Mouse (Mus musculus) layer of hippocampus, postnatal 25 days (tissue): ENCODE data around the gene Gna11. TPM values are rescaled to one million over a fixed set of nuclear protein-coding genes. Genes with fewer than 3 reads are reported as not detected.

Source experiments
- DNase-seq, 2 experiments: peaks; one replicate each; pipeline ENCODE4 v3.0.0; 2022; ENCODE audit warnings: mixed read lengths in 2 of 2, low spot score in 1 of 2; ENCODE audit errors: extremely low spot score in 1 of 2
- microRNA-seq, 2 experiments: library from miRNA; unstranded; fragments of <30 nt; microRNA quantifications; one replicate each; pipeline ENCODE4 v1.2.0; 2021
- total RNA-seq, 2 experiments: library from RNA; stranded (reverse); gene quantifications; 2 replicates each; pipeline ENCODE4 v1.2.3; 2021

The Gna11 gene
- total RNA-seq, 2 experiments from 2014 or later: 110 to 121 TPM

DNA sequence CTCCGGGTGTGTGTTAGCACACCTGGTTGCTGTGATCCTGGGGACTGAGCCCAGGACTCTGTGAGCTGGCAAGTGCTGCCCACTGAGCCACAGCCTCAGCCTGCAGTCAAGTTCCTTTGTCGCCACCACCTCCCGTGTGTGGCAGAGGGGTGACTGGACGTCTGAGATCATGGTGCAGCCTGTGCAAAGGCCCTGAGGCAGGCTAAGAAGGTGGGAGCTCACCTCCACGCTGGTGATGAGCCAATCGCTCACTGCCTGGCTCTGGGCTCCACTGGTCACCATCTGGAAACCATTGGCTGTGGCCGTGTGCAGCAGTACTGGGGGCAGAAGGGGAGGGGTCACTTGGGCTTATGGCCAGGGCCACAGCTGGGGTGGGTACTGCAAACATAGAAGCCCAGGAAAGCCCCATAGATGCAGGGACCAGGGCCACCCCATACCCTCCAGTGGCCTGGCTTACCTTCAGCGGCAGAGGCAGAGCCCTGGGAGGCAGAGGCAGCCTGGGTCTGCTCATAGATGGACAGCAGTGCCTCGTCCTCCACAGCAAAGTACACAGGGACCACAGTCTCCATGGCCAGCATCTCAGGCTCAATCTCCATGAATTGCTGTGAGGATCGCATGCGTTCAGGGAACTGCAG is 52.3 kb downstream of the Gna11 start:
- DNase-seq: no peak

DNA sequence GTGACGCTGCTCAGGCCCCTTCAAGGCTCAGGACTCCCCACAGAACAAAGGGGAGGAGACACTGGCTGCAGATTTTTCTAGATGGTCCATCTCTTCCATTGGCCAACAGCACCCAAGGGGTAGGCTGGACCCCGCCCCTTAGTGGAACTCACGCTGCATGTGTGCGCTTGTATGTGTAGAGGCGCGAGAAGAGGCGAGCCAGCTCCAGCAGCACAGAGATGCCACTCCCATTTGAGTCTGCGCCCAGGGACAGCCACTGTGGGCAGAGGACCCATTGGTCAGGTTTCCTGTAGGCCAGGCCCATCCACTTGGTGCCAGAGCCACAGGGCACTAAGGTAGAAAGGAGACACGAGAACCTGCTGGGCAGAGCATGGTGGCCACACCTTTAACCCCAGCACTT is 54.0 kb downstream of the Gna11 start:
- DNase-seq: no peak

- DNase-seq: no peak
Observed at GRCm38 (mm10) chr10:81489941-81490340, 55.0 kb downstream of the Gna11 start.

GRCm38 (mm10) chr10:81488081-81488480 is 56.9 kb downstream of the Gna11 start:
- no peak for DNase-seq

DNA sequence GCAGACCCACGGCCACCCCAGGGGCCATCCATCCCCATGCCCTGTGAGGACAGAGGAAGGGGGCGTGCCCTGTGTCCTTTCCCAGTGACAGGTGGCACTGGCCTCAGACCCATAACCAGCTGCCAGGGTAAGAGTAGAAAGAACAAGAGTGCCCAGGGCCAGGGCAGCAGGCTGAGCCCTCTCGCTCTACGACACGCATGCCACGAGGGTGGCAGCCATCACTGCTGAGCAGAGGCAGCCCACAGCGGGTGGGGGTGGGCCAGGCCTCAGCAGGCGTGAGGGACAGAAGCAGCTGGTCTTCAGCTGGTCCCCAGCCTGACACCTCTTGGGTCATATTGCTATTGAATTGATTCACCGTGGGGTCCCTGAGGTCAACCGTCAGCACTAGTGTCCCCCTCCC is 58.5 kb downstream of the Gna11 start:
- no peak for DNase-seq

- no peak for DNase-seq
Observed at GRCm38 (mm10) chr10:81485479-81486018, 59.4 kb downstream of the Gna11 start.

- DNase-seq: no peak
Observed at GRCm38 (mm10) chr10:81485060-81485449, 59.9 kb downstream of the Gna11 start.

GRCm38 (mm10) chr10:81484441-81485059 is 60.4 kb downstream of the Gna11 start:
- no peak for DNase-seq

- no peak for DNase-seq
Observed at GRCm38 (mm10) chr10:81483983-81484382, 61.0 kb downstream of the Gna11 start.

- peak; percentile 72 to 74 for DNase-seq
Observed at GRCm38 (mm10) chr10:81482533-81482889, 62.5 kb downstream of the Gna11 start, which contains the start of gene Celf5. Gene Celf5 (minus strand): TSS chr10:81482709.

DNA sequence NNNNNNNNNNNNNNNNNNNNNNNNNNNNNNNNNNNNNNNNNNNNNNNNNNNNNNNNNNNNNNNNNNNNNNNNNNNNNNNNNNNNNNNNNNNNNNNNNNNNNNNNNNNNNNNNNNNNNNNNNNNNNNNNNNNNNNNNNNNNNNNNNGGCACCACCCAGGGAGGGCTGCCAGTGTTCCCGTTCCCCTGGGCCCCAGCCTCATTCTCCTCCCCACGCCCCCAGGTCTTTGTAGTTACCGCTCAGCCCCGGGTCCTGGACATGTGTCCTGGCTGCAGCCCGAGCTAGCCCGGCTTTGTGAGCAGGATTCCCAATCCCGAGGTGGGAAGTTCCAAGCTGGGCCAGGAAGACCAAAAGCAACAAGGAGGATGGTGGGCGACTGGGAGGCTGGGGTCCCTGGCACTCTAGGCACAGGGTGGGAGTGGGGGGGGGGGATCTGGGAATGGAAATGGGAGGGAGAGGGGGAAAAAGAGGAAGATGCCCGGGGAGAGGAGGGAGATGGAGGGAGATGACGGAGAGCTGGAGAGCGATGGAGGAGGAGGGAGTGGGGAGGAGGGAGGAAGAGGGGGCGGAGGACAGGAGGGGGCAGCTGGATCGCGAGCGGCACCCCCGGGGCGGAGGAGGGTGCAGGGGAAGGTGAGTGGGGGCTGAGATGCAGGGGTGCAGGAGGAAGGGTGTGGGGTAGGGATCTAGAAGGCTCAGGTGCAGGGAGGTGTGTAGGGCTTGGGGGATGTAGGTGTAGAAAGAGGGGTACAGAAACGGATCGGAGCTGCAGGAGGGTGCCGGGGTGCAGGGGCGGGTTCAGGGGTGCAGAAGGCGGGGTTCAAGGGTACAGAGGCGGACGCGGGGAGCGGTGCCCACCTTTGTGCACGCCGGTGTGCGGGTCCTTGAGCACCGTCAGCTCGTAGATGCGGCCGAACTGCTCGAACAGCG is 63.1 kb downstream of the Gna11 start:
- no peak for DNase-seq

Small RNAs within 50 kb of the gene (microRNA-seq; reads per million reads assigned to microRNA genes)
- gene Gm25595: 0 reads per million in 2 experiments

Other genes starting within 250 kb of the Gna11 start
- gene Cactin, start 224.1 kb downstream of the Gna11 start, total RNA-seq: 10 to 100 TPM; 28.1 to 30.0 TPM
- gene Tbxa2r, start 216.5 kb downstream of the Gna11 start, total RNA-seq: 1 to 10 TPM; 1.1 to 1.5 TPM
- gene Gipc3, start 201.9 kb downstream of the Gna11 start, total RNA-seq: 1 to 10 TPM; 1.6 to 1.9 TPM
- 10 to 100 TPM; 31.3 to 31.6 TPM for gene Hmg20b, start 194.7 kb downstream of the Gna11 start, total RNA-seq
- 10 to 100 TPM; 46.6 to 50.7 TPM for gene Mfsd12, start 187.7 kb downstream of the Gna11 start, total RNA-seq
- gene 4930404N11Rik, start 179.4 kb downstream of the Gna11 start, total RNA-seq: 1 to 10 TPM; 1.1 to 1.2 TPM
- gene Fzr1, start 166.7 kb downstream of the Gna11 start, total RNA-seq: 10 to 100 TPM; 65.9 to 66.6 TPM
- 10 to 100 TPM; 79.1 to 87.1 TPM for gene Dohh, start 160.8 kb downstream of the Gna11 start, total RNA-seq
- gene Gm48551, start 160.7 kb downstream of the Gna11 start, total RNA-seq: 1 to 10 TPM; 2.6 to 3.7 TPM
- 1 to 10 TPM; 3.2 to 4.7 TPM for gene Gm48552, start 156.2 kb downstream of the Gna11 start, total RNA-seq
- 1 to 10 TPM; 1.4 to 3.1 TPM for gene Smim24, start 152.1 kb downstream of the Gna11 start, total RNA-seq
- 10 to 100 TPM; 59.5 to 66.8 TPM for gene Nfic, start 89.6 kb downstream of the Gna11 start, total RNA-seq
- gene Celf5, start 62.5 kb downstream of the Gna11 start, total RNA-seq: 100 to 1,000 TPM; 255 to 311 TPM
- gene Ncln, start 48.8 kb downstream of the Gna11 start, total RNA-seq: 10 to 100 TPM; 83.0 to 94.6 TPM
- under 1 TPM; 0.35 to 0.54 TPM for gene S1pr4, start 45.1 kb downstream of the Gna11 start, total RNA-seq
- gene Gna15, start 21.0 kb downstream of the Gna11 start, total RNA-seq: 1 to 10 TPM; 2.4 to 3.2 TPM
- 100 to 1,000 TPM; 692 to 732 TPM for gene Aes, start 14.3 kb upstream of the Gna11 start, total RNA-seq
- gene Tle2, start 29.4 kb upstream of the Gna11 start, total RNA-seq: 10 to 100 TPM; 22.5 to 32.3 TPM
- gene Tle6, start 55.9 kb upstream of the Gna11 start, total RNA-seq: 1 to 10 TPM; 1.7 to 4.1 TPM
- gene BC025920, start 61.1 kb upstream of the Gna11 start, total RNA-seq: 1 to 10 TPM; 4.2 to 4.4 TPM
- 10 to 100 TPM; 23.5 to 30.9 TPM for gene Sirt6, start 82.6 kb upstream of the Gna11 start, total RNA-seq
- gene Ankrd24, start 83.3 kb upstream of the Gna11 start, total RNA-seq: 10 to 100 TPM; 30.8 to 39.0 TPM
- 1 to 10 TPM; 4.7 to 5.3 TPM for gene Gm10778, start 103.9 kb upstream of the Gna11 start, total RNA-seq
- 10 to 100 TPM; 11.3 to 11.7 TPM for gene Zfp433, start 159.6 kb upstream of the Gna11 start, total RNA-seq
- gene Gm3055, start 226.0 kb upstream of the Gna11 start, total RNA-seq: 1 to 10 TPM; 7.3 to 7.5 TPM